Mouse (Mus musculus) G1E (cell line): ENCODE data around the gene Kpnb1.

Experiments used
- CTCF ChIP-seq: IDR thresholded peaks from 2 replicates; pipeline ENCODE4 v1.5.1; 2012; ENCODE audit warnings: low read depth, low read length, inconsistent platforms, mixed read lengths
- GATA2 ChIP-seq: IDR thresholded peaks from 2 replicates; pipeline ENCODE4 v1.6.1; 2012; ENCODE audit warnings: low read depth, low read length, inconsistent platforms, borderline replicate concordance
- TAL1 ChIP-seq: conservative IDR thresholded peaks from 2 replicates; pipeline ENCODE4 v1.6.1; 2012; ENCODE audit warnings: low read depth, low read length, inconsistent platforms, mixed read lengths

- TF ChIP-seq CTCF (no peak), GATA2 (no peak), TAL1 (no peak)
Observed at GRCm38 (mm10) chr11:97120641-97121040, 67.0 kb downstream of the Kpnb1 start.
